Mouse (Mus musculus) spleen, adult 2 months (tissue): ENCODE results near the gene Rdh16f2.

Experiments used
- CTCF ChIP-seq: fragments of 200-500 bp; IDR thresholded peaks from 2 replicates; pipeline ENCODE4 v1.5.1; 2011; ENCODE audit warnings: mild to moderate bottlenecking, inconsistent platforms; ENCODE audit not compliant: insufficient read depth, insufficient read length, insufficient replicate concordance; ENCODE audit errors: extremely low read depth
- POLR2A ChIP-seq: fragments of 200-500 bp; IDR thresholded peaks from 2 replicates; pipeline ENCODE4 v1.6.1; 2011; ENCODE audit warnings: low read depth, low read length, inconsistent platforms

- TF ChIP-seq POLR2A (no peak), CTCF (no peak)
These were observed 38.6 kb downstream of the Rdh16f2 start for GRCm38 (mm10) chr10:127904718-127905446.
